ENCODE assay signal across 9 mouse cellular contexts in genomic region chr11:6068181-6068957, GRCm38 (mm10). TPM values are rescaled to one million over a fixed set of nuclear protein-coding genes. Genes with fewer than 3 reads are reported as not detected.
A peak's percentile ranks its signal among the peaks of the same experiment; 100 is the strongest.
DNase-seq lines count a peak whose midpoint lies in the region; ATAC-seq and TF ChIP-seq lines count a peak whose summit lies in the region.
"Had no signal": no experiment of that assay in that cellular context is flagged by ENCODE, and none has a peak within 500 bp of the region (broad histone marks: within the 10 kb centered on the region; RNA-seq: fewer than 3 reads in every experiment).

No protein-coding gene starts in this region.

- H3K4me3 ChIP-seq in layer of hippocampus, adult 2 months = peak overlapping the region; percentile 37
- H3K4me3 ChIP-seq in cortical plate, adult 2 months (ENCODE audit: insufficient read depth, low read length) = peak overlapping the region; percentile 20; the same call in 1 of the 2 replicates
- peak overlapping the region; percentile 36 for H3K4me3 ChIP-seq in hindbrain, embryonic 10.5 days
- H3K4me3 ChIP-seq in midbrain, embryonic 16.5 days (ENCODE audit: low read depth, low read length) = peak overlapping the region; percentile 37

- peak in 1 of 2 experiments; percentile 61 for DNase-seq in layer of hippocampus, adult 2 months (ENCODE audit: low spot score in 2 of 2)
- DNase-seq in layer of hippocampus, postnatal 36 days = no peak
- peak; percentile 33 for DNase-seq in hindbrain, embryonic 10.5 days (ENCODE audit: low spot score)
- no peak for DNase-seq in adipocyte (ENCODE audit: low spot score)
- no peak for DNase-seq in gastrocnemius, adult 8-10 months (ENCODE audit: low spot score in 2 of 2)

- no peak for TF ChIP-seq CTCF in layer of hippocampus, adult 2 months (conservative IDR thresholded peaks at IDR 0.05)
- TF ChIP-seq CTCF in cortical plate, adult 2 months (IDR thresholded peaks at IDR 0.05; ENCODE audit: extremely low read depth, insufficient read depth, low read length) = no peak

- peak overlapping the region; percentile 61 for H3K9ac ChIP-seq in midbrain, embryonic 16.5 days (ENCODE audit: low read depth, low read length)

- H3K27me3 ChIP-seq in hindbrain, embryonic 10.5 days (ENCODE audit: insufficient read depth, poor library complexity, severe bottlenecking) = peaks cover 86% of the 10 kb centered on the region
- H3K27me3 ChIP-seq in midbrain, embryonic 16.5 days (ENCODE audit: control insufficient read depth, insufficient read depth, low read depth, low read length) = peaks cover 10% of the 10 kb centered on the region

- peak; percentile 18; the same call in 1 of the 2 replicates for ATAC-seq in midbrain, embryonic 16.5 days
- no peak for ATAC-seq in monocyte, adult 5-6 weeks (replicated peaks; ENCODE audit: insufficient number of reproducible peaks, low FRiP score, low TSS enrichment, poor library complexity, severe bottlenecking)
- ATAC-seq: Patski had no signal

- peak overlapping the region; percentile 96 for H3K27ac ChIP-seq in layer of hippocampus, adult 2 months
- H3K27ac ChIP-seq in cortical plate, adult 2 months (ENCODE audit: insufficient read depth, low read length) = peak overlapping the region; percentile 75
- H3K27ac ChIP-seq in hindbrain, embryonic 10.5 days = no peak overlapping the region
- H3K27ac ChIP-seq in midbrain, embryonic 16.5 days (ENCODE audit: low read length) = peak overlapping the region; percentile 53

- H3K4me2 ChIP-seq in midbrain, embryonic 16.5 days (ENCODE audit: low read length) = peak overlapping the region; percentile 61

- WGBS in hindbrain, embryonic 10.5 days = 6% methylated on average over 18 of the region's 19 CpGs
- WGBS in midbrain, embryonic 16.5 days = 6% methylated on average over 18 of the region's 19 CpGs

- no peaks in the 10 kb centered on the region for H3K9me3 ChIP-seq in hindbrain, embryonic 10.5 days
- H3K9me3 ChIP-seq in midbrain, embryonic 16.5 days (replicated peaks; ENCODE audit: control insufficient read depth, low read length, poor library complexity, severe bottlenecking) = no peaks in the 10 kb centered on the region

- no peaks in the 10 kb centered on the region for H3K36me3 ChIP-seq in hindbrain, embryonic 10.5 days
- H3K36me3 ChIP-seq in midbrain, embryonic 16.5 days (ENCODE audit: control insufficient read depth, insufficient read depth, low read length) = no peaks in the 10 kb centered on the region

- H3K4me1 ChIP-seq in cortical plate, adult 2 months (ENCODE audit: control insufficient read depth, insufficient read depth, low read length) = peaks cover 6% of the 10 kb centered on the region
- H3K4me1 ChIP-seq in hindbrain, embryonic 10.5 days (replicated peaks) = peaks cover 33% of the 10 kb centered on the region
- H3K4me1 ChIP-seq in midbrain, embryonic 16.5 days (ENCODE audit: control insufficient read depth, insufficient read depth, low read length) = peaks cover 18% of the 10 kb centered on the region

- TF ChIP-seq POLR2A in cortical plate, adult 2 months (IDR thresholded peaks at IDR 0.05; ENCODE audit: extremely low read depth, insufficient read depth, low read length) = no peak

RNA-seq across cellular contexts. Expression of gene Camk2b, which starts 2.2 kb away (rescaled TPM):
- total RNA-seq in layer of hippocampus, adult 2 months (2021) = 1,000 to 10,000 TPM; 1,149 to 1,215 TPM
- 1,000 to 10,000 TPM; 1,105 to 1,153 TPM for total RNA-seq in layer of hippocampus, postnatal 36 days (2021)
- 499 and 547 TPM in 2 replicates for polyA plus RNA-seq in cortical plate, adult 2 months (2012; rRNA removed)
- 1.8 and 3.6 TPM in 2 replicates for polyA plus RNA-seq in hindbrain, embryonic 10.5 days (2016; fragmentation: Nextera tagmentation; extraction: Ambion mirVana)
- polyA plus RNA-seq in midbrain, embryonic 16.5 days (2015; fragmentation: Nextera tagmentation; extraction: Ambion mirVana) = 150 and 163 TPM in 2 replicates
- 100 to 1,000 TPM; 146 to 169 (median 160) TPM for total RNA-seq in gastrocnemius, adult 8-10 months (2022)
- 8.3 to 21.9 TPM (median 14.9 TPM) in 3 replicates for total RNA-seq in monocyte, adult 5-6 weeks (2017)
